Mouse (Mus musculus): ENCODE results near the gene Trpm3. TPM values are rescaled to one million over a fixed set of nuclear protein-coding genes. Genes with fewer than 3 reads are reported as not detected.
A peak's percentile ranks its signal among the peaks of the same experiment; 100 is the strongest.

Trpm3 gene
- polyA plus RNA-seq, 1 experiment, result 0.22 TPM

GRCm38 (mm10) chr19:22527944-22528343, 389.1 kb downstream of the Trpm3 start:
- H3K36me3 ChIP-seq (ENCODE audit: control insufficient read depth, insufficient read depth, low read length, poor library complexity, severe bottlenecking), result no peaks in the 10 kb centered on the region
- no peak overlapping the region for H3K27ac ChIP-seq (ENCODE audit: insufficient read depth, low read length)
- no peak overlapping the region for H3K4me3 ChIP-seq (ENCODE audit: low read depth, low read length)
- H3K9ac ChIP-seq (ENCODE audit: low read depth, poor library complexity, severe bottlenecking), result no peak overlapping the region
- no peaks in the 10 kb centered on the region for H3K4me1 ChIP-seq (ENCODE audit: control insufficient read depth, insufficient read depth, low read length)
- no peaks in the 10 kb centered on the region; the same call in 1 of the 2 replicates for H3K9me3 ChIP-seq (replicated peaks; ENCODE audit: control insufficient read depth, insufficient read depth, low read length, poor library complexity, severe bottlenecking)
- TF ChIP-seq CTCF (IDR thresholded peaks at IDR 0.05; ENCODE audit: low read depth, low read length) (no peak), POLR2A (IDR thresholded peaks at IDR 0.05; ENCODE audit: insufficient read depth, low read length) (no peak), EP300 (IDR thresholded peaks at IDR 0.05; ENCODE audit: insufficient read depth, low read depth, low read length) (no peak)
- H3K27me3 ChIP-seq (ENCODE audit: control insufficient read depth, insufficient read depth, low read length, poor library complexity, severe bottlenecking), result no peaks in the 10 kb centered on the region

DNA sequence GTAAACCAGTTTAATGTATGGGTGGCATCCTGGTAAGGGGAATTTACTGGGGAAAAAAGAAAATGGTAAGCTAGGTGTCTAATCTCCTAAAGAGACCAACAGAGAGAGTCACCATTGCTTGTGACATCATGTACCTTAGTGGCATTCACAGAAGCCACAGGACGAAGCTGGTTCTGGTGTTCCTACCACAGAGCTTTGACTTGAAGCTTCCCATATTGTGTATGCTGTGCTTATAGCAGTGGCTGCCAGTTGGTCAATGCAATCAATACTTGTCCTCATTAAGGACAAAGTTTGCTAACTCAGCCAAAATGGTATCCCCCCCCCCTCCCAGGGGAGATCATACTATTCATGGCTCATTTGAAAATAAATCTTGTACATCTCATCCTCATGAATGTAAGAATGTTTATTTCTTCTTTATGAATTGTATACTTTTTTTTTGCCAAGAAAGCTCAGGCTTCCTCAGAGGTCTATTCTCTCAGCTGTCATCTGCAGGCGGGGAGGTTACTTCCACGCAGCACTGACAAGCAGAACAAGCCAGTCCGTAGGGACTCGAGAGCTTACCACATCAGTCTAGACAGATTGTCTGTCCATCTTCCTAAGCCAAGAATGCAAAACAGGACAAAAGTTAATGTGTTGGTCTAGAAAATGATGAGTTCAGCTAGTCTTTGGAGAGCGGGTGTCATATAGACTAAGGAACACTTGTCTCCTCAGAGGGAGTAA, 404.3 kb downstream of the Trpm3 start:
- Histone ChIP-seq H3K9ac (ENCODE audit: low read depth, poor library complexity, severe bottlenecking) (no peak overlapping the region), H3K9me3 (replicated peaks; ENCODE audit: control insufficient read depth, insufficient read depth, low read length, poor library complexity, severe bottlenecking) (no peaks in the 10 kb centered on the region), H3K27me3 (ENCODE audit: control insufficient read depth, insufficient read depth, low read length, poor library complexity, severe bottlenecking) (no peaks in the 10 kb centered on the region), H3K4me1 (ENCODE audit: control insufficient read depth, insufficient read depth, low read length) (no peaks in the 10 kb centered on the region), H3K27ac (ENCODE audit: insufficient read depth, low read length) (no peak overlapping the region), H3K4me3 (ENCODE audit: low read depth, low read length) (no peak overlapping the region), H3K36me3 (ENCODE audit: control insufficient read depth, insufficient read depth, low read length, poor library complexity, severe bottlenecking) (no peaks in the 10 kb centered on the region)
- TF ChIP-seq POLR2A (IDR thresholded peaks at IDR 0.05; ENCODE audit: insufficient read depth, low read length) (no peak), EP300 (IDR thresholded peaks at IDR 0.05; ENCODE audit: insufficient read depth, low read depth, low read length) (no peak)

DNA sequence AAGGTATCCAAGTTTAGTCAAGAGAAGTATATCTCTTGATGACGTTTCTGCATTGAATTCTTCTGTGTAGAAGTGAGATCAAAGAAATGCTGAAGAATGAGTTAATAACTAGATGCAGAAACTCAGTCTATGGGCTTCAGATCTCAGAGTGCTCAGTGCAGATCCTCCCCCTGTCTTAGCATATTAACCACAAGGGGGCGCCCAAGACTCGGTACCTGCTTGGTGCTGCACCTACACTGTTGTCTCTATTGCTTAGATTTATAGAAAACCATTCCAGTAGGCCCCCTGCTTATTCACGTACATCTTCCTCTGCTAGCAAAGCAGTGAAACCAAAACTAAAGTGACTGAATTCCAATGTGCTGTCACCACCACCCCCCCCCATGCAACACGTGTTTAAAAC, 413.3 kb downstream of the Trpm3 start:
- H3K4me1 ChIP-seq (ENCODE audit: control insufficient read depth, insufficient read depth, low read length), result peaks cover 1% of the 10 kb centered on the region
- H3K9ac ChIP-seq (ENCODE audit: low read depth, poor library complexity, severe bottlenecking), result no peak overlapping the region
- no peak for TF ChIP-seq EP300 (IDR thresholded peaks at IDR 0.05; ENCODE audit: insufficient read depth, low read depth, low read length)
- TF ChIP-seq POLR2A (IDR thresholded peaks at IDR 0.05; ENCODE audit: insufficient read depth, low read length), result no peak
- TF ChIP-seq CTCF (IDR thresholded peaks at IDR 0.05; ENCODE audit: low read depth, low read length), result peak; percentile 70
- no peak overlapping the region for H3K27ac ChIP-seq (ENCODE audit: insufficient read depth, low read length)
- no peak overlapping the region for H3K4me3 ChIP-seq (ENCODE audit: low read depth, low read length)
- H3K9me3 ChIP-seq (replicated peaks; ENCODE audit: control insufficient read depth, insufficient read depth, low read length, poor library complexity, severe bottlenecking), result 0 out of 2 replicates have a peak, but pooled peaks cover 2% of the 10 kb centered on the region
- no peaks in the 10 kb centered on the region for H3K36me3 ChIP-seq (ENCODE audit: control insufficient read depth, insufficient read depth, low read length, poor library complexity, severe bottlenecking)
- H3K27me3 ChIP-seq (ENCODE audit: control insufficient read depth, insufficient read depth, low read length, poor library complexity, severe bottlenecking), result no peaks in the 10 kb centered on the region; the same call in 1 of the 2 replicates

DNA sequence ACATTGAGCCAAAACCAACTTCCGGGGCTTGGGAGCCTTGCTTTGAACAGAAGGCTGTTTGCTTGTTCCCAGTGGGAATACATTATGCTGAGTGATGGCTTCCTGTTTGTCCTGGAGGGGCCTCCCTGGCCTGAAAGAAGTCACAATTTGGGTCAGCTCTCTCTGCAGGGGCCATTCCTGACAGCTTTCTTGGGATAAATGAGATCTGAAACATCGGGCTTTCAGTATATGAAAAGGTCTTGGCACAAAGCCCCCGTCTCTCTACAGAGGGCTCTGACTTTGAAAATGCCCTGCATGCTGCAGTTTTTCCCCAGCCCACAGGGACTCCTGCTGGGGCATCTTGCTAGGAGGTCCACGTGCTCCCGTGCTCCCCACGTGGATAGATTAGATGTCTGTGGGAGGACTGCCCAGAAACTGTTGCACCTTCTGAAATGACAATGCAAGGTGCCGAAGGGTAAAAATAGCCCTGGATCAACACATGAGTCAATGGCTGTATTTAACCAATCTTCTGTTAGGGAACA, 415.6 kb downstream of the Trpm3 start:
- H3K27me3 ChIP-seq (ENCODE audit: control insufficient read depth, insufficient read depth, low read length, poor library complexity, severe bottlenecking), result no peaks in the 10 kb centered on the region; the same call in 1 of the 2 replicates
- no peak overlapping the region for H3K4me3 ChIP-seq (ENCODE audit: low read depth, low read length)
- peaks cover 1% of the 10 kb centered on the region for H3K4me1 ChIP-seq (ENCODE audit: control insufficient read depth, insufficient read depth, low read length)
- 0 out of 2 replicates have a peak, but pooled peaks cover 2% of the 10 kb centered on the region for H3K9me3 ChIP-seq (replicated peaks; ENCODE audit: control insufficient read depth, insufficient read depth, low read length, poor library complexity, severe bottlenecking)
- H3K9ac ChIP-seq (ENCODE audit: low read depth, poor library complexity, severe bottlenecking), result no peak overlapping the region
- no peak overlapping the region for H3K27ac ChIP-seq (ENCODE audit: insufficient read depth, low read length)
- H3K36me3 ChIP-seq (ENCODE audit: control insufficient read depth, insufficient read depth, low read length, poor library complexity, severe bottlenecking), result no peaks in the 10 kb centered on the region
- TF ChIP-seq EP300 (IDR thresholded peaks at IDR 0.05; ENCODE audit: insufficient read depth, low read depth, low read length) (0 out of 2 replicates have a peak, but pooled peaks have one; percentile 25), CTCF (IDR thresholded peaks at IDR 0.05; ENCODE audit: low read depth, low read length) (no peak)

GRCm38 (mm10) chr19:22572396-22572795, 433.6 kb downstream of the Trpm3 start:
- Histone ChIP-seq H3K4me1 (ENCODE audit: control insufficient read depth, insufficient read depth, low read length) (no peaks in the 10 kb centered on the region), H3K9me3 (replicated peaks; ENCODE audit: control insufficient read depth, insufficient read depth, low read length, poor library complexity, severe bottlenecking) (no peaks in the 10 kb centered on the region), H3K9ac (ENCODE audit: low read depth, poor library complexity, severe bottlenecking) (no peak overlapping the region), H3K36me3 (ENCODE audit: control insufficient read depth, insufficient read depth, low read length, poor library complexity, severe bottlenecking) (no peaks in the 10 kb centered on the region), H3K27me3 (ENCODE audit: control insufficient read depth, insufficient read depth, low read length, poor library complexity, severe bottlenecking) (no peaks in the 10 kb centered on the region), H3K4me3 (ENCODE audit: low read depth, low read length) (no peak overlapping the region), H3K27ac (ENCODE audit: insufficient read depth, low read length) (no peak overlapping the region)
- TF ChIP-seq EP300 (IDR thresholded peaks at IDR 0.05; ENCODE audit: insufficient read depth, low read depth, low read length) (no peak), CTCF (IDR thresholded peaks at IDR 0.05; ENCODE audit: low read depth, low read length) (no peak), POLR2A (IDR thresholded peaks at IDR 0.05; ENCODE audit: insufficient read depth, low read length) (no peak)

DNA sequence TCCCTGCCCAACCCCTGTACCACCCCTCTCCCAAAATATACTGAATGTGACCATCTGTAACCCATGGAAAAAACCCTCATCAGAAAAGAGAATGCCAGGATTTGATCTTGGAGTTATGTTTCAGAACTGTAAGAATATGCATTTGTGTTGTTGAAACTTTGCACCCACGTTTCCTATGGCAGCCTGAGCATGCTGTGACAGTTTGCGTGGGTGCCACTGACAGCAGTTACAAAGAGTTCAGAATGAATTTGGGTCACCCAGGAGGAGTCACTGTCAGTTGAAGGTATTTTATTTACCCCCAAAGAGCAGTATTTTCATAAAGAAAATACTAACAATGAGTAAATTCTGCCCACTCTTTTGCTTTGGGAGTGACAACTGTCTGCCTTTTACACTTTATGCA, 434.0 kb downstream of the Trpm3 start:
- no peaks in the 10 kb centered on the region for H3K4me1 ChIP-seq (ENCODE audit: control insufficient read depth, insufficient read depth, low read length)
- no peak overlapping the region for H3K9ac ChIP-seq (ENCODE audit: low read depth, poor library complexity, severe bottlenecking)
- no peak overlapping the region for H3K4me3 ChIP-seq (ENCODE audit: low read depth, low read length)
- H3K27ac ChIP-seq (ENCODE audit: insufficient read depth, low read length), result no peak overlapping the region
- H3K27me3 ChIP-seq (ENCODE audit: control insufficient read depth, insufficient read depth, low read length, poor library complexity, severe bottlenecking), result no peaks in the 10 kb centered on the region
- H3K36me3 ChIP-seq (ENCODE audit: control insufficient read depth, insufficient read depth, low read length, poor library complexity, severe bottlenecking), result no peaks in the 10 kb centered on the region
- H3K9me3 ChIP-seq (replicated peaks; ENCODE audit: control insufficient read depth, insufficient read depth, low read length, poor library complexity, severe bottlenecking), result no peaks in the 10 kb centered on the region
- TF ChIP-seq CTCF (IDR thresholded peaks at IDR 0.05; ENCODE audit: low read depth, low read length) (no peak), EP300 (IDR thresholded peaks at IDR 0.05; ENCODE audit: insufficient read depth, low read depth, low read length) (no peak), POLR2A (IDR thresholded peaks at IDR 0.05; ENCODE audit: insufficient read depth, low read length) (no peak)
